Mouse (Mus musculus) liver, adult 2 months (tissue): ENCODE measurements around the gene Rcl1.

Experiments used
- CTCF ChIP-seq: fragments of 200-500 bp; IDR thresholded peaks from 2 replicates; pipeline ENCODE4 v1.5.1; 2011; ENCODE audit warnings: low read depth, low read length, control low read depth
- POLR2A ChIP-seq: fragments of 200-500 bp; IDR thresholded peaks from 2 replicates; pipeline ENCODE4 v1.6.1; 2011; ENCODE audit warnings: low read length, control low read depth; ENCODE audit not compliant: insufficient read depth; ENCODE audit errors: extremely low read depth

DNA sequence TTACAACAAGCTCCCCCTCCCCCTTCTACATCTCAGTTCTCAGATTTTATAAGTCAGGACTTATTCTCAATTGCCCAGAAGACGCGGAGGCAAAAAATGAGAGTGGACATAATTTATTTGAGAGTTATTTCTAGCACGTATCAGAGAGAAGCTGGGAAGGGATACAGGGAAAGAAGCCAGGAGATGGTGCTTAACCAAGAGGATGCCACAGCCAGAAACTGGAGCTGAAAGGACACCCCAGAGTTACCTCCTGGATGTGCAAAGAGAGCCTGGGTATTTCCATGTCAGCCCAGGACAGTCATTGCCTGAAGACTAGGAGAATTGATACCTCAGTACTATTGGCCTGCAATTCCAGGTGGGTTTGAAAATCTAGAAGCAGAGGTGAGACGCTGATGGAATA, 1.6 kb upstream of the Rcl1 start:
- TF ChIP-seq CTCF (no peak), POLR2A (no peak)
